Mouse (Mus musculus): ENCODE measurements around the gene Plcb4. TPM values are rescaled to one million over a fixed set of nuclear protein-coding genes. Genes with fewer than 3 reads are reported as not detected.

The Plcb4 gene
- polyA plus RNA-seq, 1 experiment from 2014 or later: 13.8 TPM

GRCm38 (mm10) chr2:135997361-135998150 is 338.7 kb downstream of the Plcb4 start:
- 79% methylated on average over 18 of the region's 18 CpGs for WGBS
- H3K9ac ChIP-seq (replicated peaks; ENCODE audit: low read depth): no peak overlapping the region
- DNase-seq (ENCODE audit: low spot score) (no peak), ATAC-seq (no peak)
- no peaks in the 10 kb centered on the region for H3K9me3 ChIP-seq (ENCODE audit: low read length)
- H3K4me2 ChIP-seq (replicated peaks; ENCODE audit: low read depth, low read length): no peak overlapping the region
- no peak for TF ChIP-seq EP300 (IDR thresholded peaks at IDR 0.05)
- no peak for TF ChIP-seq CTCF (IDR thresholded peaks at IDR 0.05)
- no peak overlapping the region for H3K4me3 ChIP-seq (ENCODE audit: low read depth, low read length)
- no peaks in the 10 kb centered on the region for H3K4me1 ChIP-seq (ENCODE audit: insufficient read depth, low read depth, low read length)
- H3K27me3 ChIP-seq (replicated peaks; ENCODE audit: insufficient read depth, low read length): no peaks in the 10 kb centered on the region
- no peak overlapping the region for H3K27ac ChIP-seq (ENCODE audit: low read length)
- no peaks in the 10 kb centered on the region; the same call in 1 of the 2 replicates for H3K36me3 ChIP-seq (ENCODE audit: insufficient read depth, low read length)

GRCm38 (mm10) chr2:135998886-135999285 is 340.1 kb downstream of the Plcb4 start:
- Histone ChIP-seq H3K9me3 (ENCODE audit: low read length) (no peaks in the 10 kb centered on the region), H3K4me3 (ENCODE audit: low read depth, low read length) (no peak overlapping the region), H3K27ac (ENCODE audit: low read length) (no peak overlapping the region), H3K27me3 (replicated peaks; ENCODE audit: insufficient read depth, low read length) (no peaks in the 10 kb centered on the region), H3K4me2 (replicated peaks; ENCODE audit: low read depth, low read length) (no peak overlapping the region), H3K9ac (replicated peaks; ENCODE audit: low read depth) (no peak overlapping the region), H3K4me1 (ENCODE audit: insufficient read depth, low read depth, low read length) (no peaks in the 10 kb centered on the region), H3K36me3 (ENCODE audit: insufficient read depth, low read length) (peaks cover 6% of the 10 kb centered on the region; the same call in 1 of the 2 replicates)
- no peak for ATAC-seq
- no peak for DNase-seq (ENCODE audit: low spot score)
- TF ChIP-seq EP300 (IDR thresholded peaks at IDR 0.05): no peak
- TF ChIP-seq CTCF (IDR thresholded peaks at IDR 0.05): no peak
- WGBS: 86% methylated on average over 7 of the region's 7 CpGs

- ATAC-seq: no peak
- H3K36me3 ChIP-seq (ENCODE audit: insufficient read depth, low read length): peaks cover 6% of the 10 kb centered on the region; the same call in 1 of the 2 replicates
- no peak overlapping the region for H3K4me2 ChIP-seq (replicated peaks; ENCODE audit: low read depth, low read length)
- DNase-seq (ENCODE audit: low spot score): no peak
- no peaks in the 10 kb centered on the region for H3K27me3 ChIP-seq (replicated peaks; ENCODE audit: insufficient read depth, low read length)
- H3K4me3 ChIP-seq (ENCODE audit: low read depth, low read length): no peak overlapping the region
- no peak overlapping the region for H3K9ac ChIP-seq (replicated peaks; ENCODE audit: low read depth)
- no peak for TF ChIP-seq CTCF (IDR thresholded peaks at IDR 0.05)
- TF ChIP-seq EP300 (IDR thresholded peaks at IDR 0.05): no peak
- 54% methylated on average over 1 of the region's 1 CpGs for WGBS
- H3K9me3 ChIP-seq (ENCODE audit: low read length): no peaks in the 10 kb centered on the region
- no peak overlapping the region for H3K27ac ChIP-seq (ENCODE audit: low read length)
- H3K4me1 ChIP-seq (ENCODE audit: insufficient read depth, low read depth, low read length): no peaks in the 10 kb centered on the region
Observed at GRCm38 (mm10) chr2:135999361-135999760, 340.6 kb downstream of the Plcb4 start.

GRCm38 (mm10) chr2:136000933-136001332 is 342.1 kb downstream of the Plcb4 start:
- WGBS: 63% methylated on average over 5 of the region's 5 CpGs

GRCm38 (mm10) chr2:136002118-136002517 is 343.3 kb downstream of the Plcb4 start:
- Histone ChIP-seq H3K4me1 (ENCODE audit: insufficient read depth, low read depth, low read length) (no peaks in the 10 kb centered on the region), H3K27me3 (replicated peaks; ENCODE audit: insufficient read depth, low read length) (no peaks in the 10 kb centered on the region), H3K9me3 (ENCODE audit: low read length) (no peaks in the 10 kb centered on the region), H3K9ac (replicated peaks; ENCODE audit: low read depth) (no peak overlapping the region), H3K4me3 (ENCODE audit: low read depth, low read length) (no peak overlapping the region), H3K36me3 (ENCODE audit: insufficient read depth, low read length) (peaks cover 6% of the 10 kb centered on the region; the same call in 1 of the 2 replicates), H3K4me2 (replicated peaks; ENCODE audit: low read depth, low read length) (no peak overlapping the region), H3K27ac (ENCODE audit: low read length) (no peak overlapping the region)
- TF ChIP-seq CTCF (IDR thresholded peaks at IDR 0.05) (peak; percentile 69), EP300 (IDR thresholded peaks at IDR 0.05) (no peak)
- 51% methylated on average over 7 of the region's 7 CpGs for WGBS
- ATAC-seq: no peak
- peak; percentile 14 for DNase-seq (ENCODE audit: low spot score)

More at GRCm38 (mm10) chr2:136000933-136001332, 342.1 kb downstream of the Plcb4 start:
- Histone ChIP-seq H3K27me3 (replicated peaks; ENCODE audit: insufficient read depth, low read length) (no peaks in the 10 kb centered on the region), H3K27ac (ENCODE audit: low read length) (no peak overlapping the region), H3K9ac (replicated peaks; ENCODE audit: low read depth) (no peak overlapping the region), H3K4me3 (ENCODE audit: low read depth, low read length) (no peak overlapping the region), H3K4me2 (replicated peaks; ENCODE audit: low read depth, low read length) (no peak overlapping the region), H3K36me3 (ENCODE audit: insufficient read depth, low read length) (peaks cover 6% of the 10 kb centered on the region; the same call in 1 of the 2 replicates), H3K4me1 (ENCODE audit: insufficient read depth, low read depth, low read length) (no peaks in the 10 kb centered on the region), H3K9me3 (ENCODE audit: low read length) (no peaks in the 10 kb centered on the region)
- DNase-seq (ENCODE audit: low spot score) (no peak), ATAC-seq (no peak)
- no peak for TF ChIP-seq CTCF (IDR thresholded peaks at IDR 0.05)
- TF ChIP-seq EP300 (IDR thresholded peaks at IDR 0.05): no peak

GRCm38 (mm10) chr2:136003836-136004235 is 345.0 kb downstream of the Plcb4 start:
- DNase-seq (ENCODE audit: low spot score) (no peak), ATAC-seq (no peak)
- Histone ChIP-seq H3K4me2 (replicated peaks; ENCODE audit: low read depth, low read length) (no peak overlapping the region), H3K27ac (ENCODE audit: low read length) (no peak overlapping the region), H3K9me3 (ENCODE audit: low read length) (no peaks in the 10 kb centered on the region), H3K4me1 (ENCODE audit: insufficient read depth, low read depth, low read length) (no peaks in the 10 kb centered on the region), H3K27me3 (replicated peaks; ENCODE audit: insufficient read depth, low read length) (no peaks in the 10 kb centered on the region), H3K36me3 (ENCODE audit: insufficient read depth, low read length) (peaks cover 11% of the 10 kb centered on the region), H3K4me3 (ENCODE audit: low read depth, low read length) (no peak overlapping the region), H3K9ac (replicated peaks; ENCODE audit: low read depth) (no peak overlapping the region)
- TF ChIP-seq CTCF (IDR thresholded peaks at IDR 0.05): no peak
- no peak for TF ChIP-seq EP300 (IDR thresholded peaks at IDR 0.05)
- 67% methylated on average over 1 of the region's 1 CpGs for WGBS

Measured in lung, postnatal 0 days (tissue).